Mouse (Mus musculus): ENCODE data around the gene Reep1.

Gene Reep1

GRCm38 (mm10) chr6:71737202-71737601 lies 29.8 kb downstream of the Reep1 start:
- no peak for DNase-seq (ENCODE audit: low spot score in 2 of 2)

GRCm38 (mm10) chr6:71738611-71739010 lies 31.2 kb downstream of the Reep1 start:
- DNase-seq (ENCODE audit: low spot score in 2 of 2) = no peak

GRCm38 (mm10) chr6:71740921-71741320 lies 33.6 kb downstream of the Reep1 start:
- no peak for DNase-seq (ENCODE audit: low spot score in 2 of 2)

- DNase-seq (ENCODE audit: low spot score in 2 of 2) = no peak
These were observed 34.8 kb downstream of the Reep1 start for GRCm38 (mm10) chr6:71741998-71742636.

GRCm38 (mm10) chr6:71744934-71745333 lies 37.6 kb downstream of the Reep1 start:
- DNase-seq (ENCODE audit: low spot score in 2 of 2) = no peak

GRCm38 (mm10) chr6:71745482-71746234 lies 38.3 kb downstream of the Reep1 start:
- DNase-seq (ENCODE audit: low spot score in 2 of 2) = no peak

GRCm38 (mm10) chr6:71746246-71746645 lies 38.9 kb downstream of the Reep1 start:
- no peak for DNase-seq (ENCODE audit: low spot score in 2 of 2)

GRCm38 (mm10) chr6:71746846-71747245 lies 39.5 kb downstream of the Reep1 start:
- DNase-seq (ENCODE audit: low spot score in 2 of 2) = no peak

GRCm38 (mm10) chr6:71751602-71752001 lies 44.2 kb downstream of the Reep1 start:
- no peak for DNase-seq (ENCODE audit: low spot score in 2 of 2)

GRCm38 (mm10) chr6:71752791-71753464 lies 45.6 kb downstream of the Reep1 start:
- DNase-seq (ENCODE audit: low spot score in 2 of 2) = peak in 1 of 2 experiments; percentile 31

- peak in 1 of 2 experiments; percentile 40 for DNase-seq (ENCODE audit: low spot score in 2 of 2)
These were observed 49.9 kb downstream of the Reep1 start for GRCm38 (mm10) chr6:71757039-71757894.

GRCm38 (mm10) chr6:71758780-71759179 lies 51.4 kb downstream of the Reep1 start:
- DNase-seq (ENCODE audit: low spot score in 2 of 2) = no peak

GRCm38 (mm10) chr6:71760073-71760472 lies 52.7 kb downstream of the Reep1 start:
- DNase-seq (ENCODE audit: low spot score in 2 of 2) = no peak

GRCm38 (mm10) chr6:71767761-71768160 lies 60.4 kb downstream of the Reep1 start:
- no peak for DNase-seq (ENCODE audit: low spot score in 2 of 2)

GRCm38 (mm10) chr6:71769901-71770690 lies 62.7 kb downstream of the Reep1 start:
- DNase-seq (ENCODE audit: low spot score in 2 of 2) = no peak

GRCm38 (mm10) chr6:71770856-71771255 lies 63.5 kb downstream of the Reep1 start:
- DNase-seq (ENCODE audit: low spot score in 2 of 2) = no peak

- no peak for DNase-seq (ENCODE audit: low spot score in 2 of 2)
These were observed 63.9 kb downstream of the Reep1 start for GRCm38 (mm10) chr6:71771282-71771681.

- no peak for DNase-seq (ENCODE audit: low spot score in 2 of 2)
These were observed 64.8 kb downstream of the Reep1 start for GRCm38 (mm10) chr6:71772156-71772555.

GRCm38 (mm10) chr6:71772636-71773208 lies 65.4 kb downstream of the Reep1 start:
- DNase-seq (ENCODE audit: low spot score in 2 of 2) = no peak

- no peak for DNase-seq (ENCODE audit: low spot score in 2 of 2)
These were observed 70.7 kb downstream of the Reep1 start for GRCm38 (mm10) chr6:71778016-71778415.

GRCm38 (mm10) chr6:71779831-71780230 lies 72.5 kb downstream of the Reep1 start:
- DNase-seq (ENCODE audit: low spot score in 2 of 2) = no peak

Data from urinary bladder, postnatal 4 days (tissue).